Mouse (Mus musculus): ENCODE measurements around the gene Nt5c2. TPM values are rescaled to one million over a fixed set of nuclear protein-coding genes. Genes with fewer than 3 reads are reported as not detected.

Nt5c2 gene
- polyA plus RNA-seq, 1 experiment from 2014 or later, result 68.4 TPM

- Histone ChIP-seq H3K9me3 (replicated peaks; ENCODE audit: low read length) (no peaks in the 10 kb centered on the region), H3K27ac (no peak overlapping the region), H3K36me3 (ENCODE audit: insufficient read depth, low read length) (peaks cover 11% of the 10 kb centered on the region; the same call in 1 of the 2 replicates), H3K4me2 (ENCODE audit: low read length) (no peak overlapping the region), H3K9ac (ENCODE audit: low read depth, low read length) (no peak overlapping the region), H3K4me3 (replicated peaks; ENCODE audit: low read depth, low read length) (no peak overlapping the region), H3K4me1 (replicated peaks; ENCODE audit: insufficient read depth, low read length) (no peaks in the 10 kb centered on the region), H3K27me3 (ENCODE audit: insufficient read depth, low read length) (no peaks in the 10 kb centered on the region)
- no peak for DNase-seq (ENCODE audit: low spot score)
- WGBS, result 90% methylated on average over 2 of the region's 2 CpGs
- ATAC-seq (replicated peaks; ENCODE audit: low FRiP score, low read depth), result peak; percentile 58
- no peak for TF ChIP-seq CTCF (IDR thresholded peaks at IDR 0.05; ENCODE audit: low read depth)
These were observed 135.1 kb downstream of the Nt5c2 start for GRCm38 (mm10) chr19:46879876-46880275.

- Histone ChIP-seq H3K27me3 (ENCODE audit: insufficient read depth, low read length) (no peaks in the 10 kb centered on the region), H3K4me2 (ENCODE audit: low read length) (no peak overlapping the region), H3K27ac (no peak overlapping the region), H3K36me3 (ENCODE audit: insufficient read depth, low read length) (0 out of 2 replicates have a peak, but pooled peaks cover 7% of the 10 kb centered on the region), H3K4me3 (replicated peaks; ENCODE audit: low read depth, low read length) (no peak overlapping the region), H3K9ac (ENCODE audit: low read depth, low read length) (no peak overlapping the region), H3K9me3 (replicated peaks; ENCODE audit: low read length) (no peaks in the 10 kb centered on the region), H3K4me1 (replicated peaks; ENCODE audit: insufficient read depth, low read length) (no peaks in the 10 kb centered on the region)
- TF ChIP-seq CTCF (IDR thresholded peaks at IDR 0.05; ENCODE audit: low read depth), result peak; percentile 63
- WGBS, result 36% methylated on average over 13 of the region's 13 CpGs
- DNase-seq (ENCODE audit: low spot score) (peak; percentile 44), ATAC-seq (replicated peaks; ENCODE audit: low FRiP score, low read depth) (no peak)
These were observed 136.6 kb downstream of the Nt5c2 start for GRCm38 (mm10) chr19:46878346-46878745.

- H3K4me3 ChIP-seq (replicated peaks; ENCODE audit: low read depth, low read length), result no peak overlapping the region
- 83% methylated on average over 13 of the region's 13 CpGs for WGBS
- ATAC-seq (replicated peaks; ENCODE audit: low FRiP score, low read depth) (no peak), DNase-seq (ENCODE audit: low spot score) (no peak)
- H3K9ac ChIP-seq (ENCODE audit: low read depth, low read length), result no peak overlapping the region
- H3K27ac ChIP-seq, result no peak overlapping the region
- H3K27me3 ChIP-seq (ENCODE audit: insufficient read depth, low read length), result no peaks in the 10 kb centered on the region
- H3K4me2 ChIP-seq (ENCODE audit: low read length), result no peak overlapping the region
- 0 out of 2 replicates have a peak, but pooled peaks cover 3% of the 10 kb centered on the region for H3K36me3 ChIP-seq (ENCODE audit: insufficient read depth, low read length)
- TF ChIP-seq CTCF (IDR thresholded peaks at IDR 0.05; ENCODE audit: low read depth), result no peak
- H3K9me3 ChIP-seq (replicated peaks; ENCODE audit: low read length), result no peaks in the 10 kb centered on the region
- no peaks in the 10 kb centered on the region for H3K4me1 ChIP-seq (replicated peaks; ENCODE audit: insufficient read depth, low read length)
These were observed 137.1 kb downstream of the Nt5c2 start for GRCm38 (mm10) chr19:46877886-46878285.

GRCm38 (mm10) chr19:46875790-46876189 lies 139.2 kb downstream of the Nt5c2 start:
- H3K9ac ChIP-seq (ENCODE audit: low read depth, low read length), result no peak overlapping the region
- H3K4me2 ChIP-seq (ENCODE audit: low read length), result no peak overlapping the region
- H3K9me3 ChIP-seq (replicated peaks; ENCODE audit: low read length), result no peaks in the 10 kb centered on the region
- H3K27me3 ChIP-seq (ENCODE audit: insufficient read depth, low read length), result no peaks in the 10 kb centered on the region
- no peaks in the 10 kb centered on the region for H3K4me1 ChIP-seq (replicated peaks; ENCODE audit: insufficient read depth, low read length)
- WGBS, result 45% methylated on average over 12 of the region's 12 CpGs
- no peak overlapping the region for H3K4me3 ChIP-seq (replicated peaks; ENCODE audit: low read depth, low read length)
- H3K27ac ChIP-seq, result no peak overlapping the region
- DNase-seq (ENCODE audit: low spot score) (peak; percentile 85), ATAC-seq (replicated peaks; ENCODE audit: low FRiP score, low read depth) (peak; percentile 44)
- TF ChIP-seq CTCF (IDR thresholded peaks at IDR 0.05; ENCODE audit: low read depth), result peak; percentile 86
- H3K36me3 ChIP-seq (ENCODE audit: insufficient read depth, low read length), result no peaks in the 10 kb centered on the region

- H3K9me3 ChIP-seq (replicated peaks; ENCODE audit: low read length), result no peaks in the 10 kb centered on the region
- no peaks in the 10 kb centered on the region for H3K27me3 ChIP-seq (ENCODE audit: insufficient read depth, low read length)
- no peak overlapping the region for H3K4me2 ChIP-seq (ENCODE audit: low read length)
- WGBS, result 77% methylated on average over 3 of the region's 3 CpGs
- no peak for TF ChIP-seq CTCF (IDR thresholded peaks at IDR 0.05; ENCODE audit: low read depth)
- H3K4me1 ChIP-seq (replicated peaks; ENCODE audit: insufficient read depth, low read length), result no peaks in the 10 kb centered on the region
- no peaks in the 10 kb centered on the region for H3K36me3 ChIP-seq (ENCODE audit: insufficient read depth, low read length)
- DNase-seq (ENCODE audit: low spot score) (no peak), ATAC-seq (replicated peaks; ENCODE audit: low FRiP score, low read depth) (no peak)
- H3K4me3 ChIP-seq (replicated peaks; ENCODE audit: low read depth, low read length), result no peak overlapping the region
- no peak overlapping the region for H3K27ac ChIP-seq
- no peak overlapping the region for H3K9ac ChIP-seq (ENCODE audit: low read depth, low read length)
These were observed 141.0 kb downstream of the Nt5c2 start for GRCm38 (mm10) chr19:46873924-46874323.

GRCm38 (mm10) chr19:46871651-46872050 lies 143.3 kb downstream of the Nt5c2 start:
- H3K9ac ChIP-seq (ENCODE audit: low read depth, low read length), result no peak overlapping the region
- H3K4me2 ChIP-seq (ENCODE audit: low read length), result no peak overlapping the region
- no peak for ATAC-seq (replicated peaks; ENCODE audit: low FRiP score, low read depth)
- H3K4me3 ChIP-seq (replicated peaks; ENCODE audit: low read depth, low read length), result no peak overlapping the region
- no peak for TF ChIP-seq CTCF (IDR thresholded peaks at IDR 0.05; ENCODE audit: low read depth)
- H3K36me3 ChIP-seq (ENCODE audit: insufficient read depth, low read length), result no peaks in the 10 kb centered on the region
- H3K27ac ChIP-seq, result no peak overlapping the region
- H3K27me3 ChIP-seq (ENCODE audit: insufficient read depth, low read length), result no peaks in the 10 kb centered on the region
- WGBS, result 71% methylated on average over 7 of the region's 7 CpGs
- no peaks in the 10 kb centered on the region for H3K9me3 ChIP-seq (replicated peaks; ENCODE audit: low read length)
- no peak for DNase-seq (ENCODE audit: low spot score)
- H3K4me1 ChIP-seq (replicated peaks; ENCODE audit: insufficient read depth, low read length), result no peaks in the 10 kb centered on the region

- WGBS, result 91% methylated on average over 4 of the region's 4 CpGs
- Histone ChIP-seq H3K4me1 (replicated peaks; ENCODE audit: insufficient read depth, low read length) (no peaks in the 10 kb centered on the region), H3K27me3 (ENCODE audit: insufficient read depth, low read length) (no peaks in the 10 kb centered on the region), H3K9me3 (replicated peaks; ENCODE audit: low read length) (no peaks in the 10 kb centered on the region), H3K27ac (no peak overlapping the region), H3K36me3 (ENCODE audit: insufficient read depth, low read length) (no peaks in the 10 kb centered on the region), H3K4me3 (replicated peaks; ENCODE audit: low read depth, low read length) (no peak overlapping the region), H3K9ac (ENCODE audit: low read depth, low read length) (no peak overlapping the region), H3K4me2 (ENCODE audit: low read length) (no peak overlapping the region)
- DNase-seq (ENCODE audit: low spot score) (no peak), ATAC-seq (replicated peaks; ENCODE audit: low FRiP score, low read depth) (no peak)
- TF ChIP-seq CTCF (IDR thresholded peaks at IDR 0.05; ENCODE audit: low read depth), result no peak
These were observed 143.9 kb downstream of the Nt5c2 start for GRCm38 (mm10) chr19:46871096-46871495.

All from kidney, postnatal 0 days (tissue).